Mouse (Mus musculus) left cerebral cortex, adult 8-10 months (tissue): ENCODE results near the gene Amacr. TPM values are rescaled to one million over a fixed set of nuclear protein-coding genes. Genes with fewer than 3 reads are reported as not detected.
"Not testable (repeated sequence)": the region's sequence is repeated elsewhere in the genome, so short reads cannot be mapped to it uniquely, and the experiment has no call there.

Source experiments
- DNase-seq, 2 experiments: peaks; one replicate each; pipeline ENCODE4 v3.0.0; 2022; ENCODE audit warnings: low spot score in 2 of 2
- total RNA-seq, 4 experiments: library from RNA; stranded (reverse); gene quantifications; 2 replicates each; pipeline ENCODE4 v1.2.4; 2022

Amacr gene
- total RNA-seq, 4 experiments from 2014 or later: 8.9 to 14.0 (median 11.3) TPM

DNA sequence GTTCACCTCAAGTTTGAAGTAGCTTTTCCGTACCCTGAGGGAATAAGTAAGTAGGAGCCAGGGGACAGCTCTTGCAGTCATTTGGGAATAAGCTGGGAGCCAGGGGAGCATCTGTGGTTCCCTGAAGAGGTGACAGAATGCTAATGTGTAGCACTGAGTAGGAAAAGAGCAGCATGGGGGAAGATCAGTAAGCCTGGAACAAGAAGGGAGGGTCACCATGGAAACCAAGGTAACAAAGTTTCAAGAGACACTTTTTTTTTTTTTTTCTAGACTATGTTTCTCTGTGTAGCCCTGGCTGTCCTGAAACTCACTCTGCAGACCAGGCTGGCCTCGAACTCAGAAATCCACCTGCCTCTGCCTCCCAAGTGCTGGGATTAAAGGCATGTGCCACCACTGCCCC, 4.9 kb downstream of the Amacr start:
- DNase-seq: not testable (repeated sequence)

DNA sequence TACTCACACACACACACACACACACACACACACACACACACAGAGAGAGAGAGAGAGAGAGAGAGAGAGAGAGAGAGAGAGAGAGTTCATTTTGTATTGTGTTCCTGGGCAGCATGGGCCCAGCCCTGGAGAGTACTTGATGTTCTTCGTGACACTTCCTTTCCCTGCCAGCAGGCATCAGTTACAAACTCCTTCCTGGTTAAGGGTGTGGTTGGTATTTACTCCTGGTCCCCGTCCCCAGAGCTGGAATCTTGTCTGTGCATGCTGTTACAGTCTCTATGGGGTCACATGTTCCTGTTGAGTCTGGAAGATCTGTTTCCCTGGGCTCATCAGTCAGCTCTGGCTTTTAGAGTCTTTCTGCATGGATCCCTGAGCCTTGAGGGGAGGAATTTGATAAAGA, 8.9 kb downstream of the Amacr start:
- no peak for DNase-seq

DNA sequence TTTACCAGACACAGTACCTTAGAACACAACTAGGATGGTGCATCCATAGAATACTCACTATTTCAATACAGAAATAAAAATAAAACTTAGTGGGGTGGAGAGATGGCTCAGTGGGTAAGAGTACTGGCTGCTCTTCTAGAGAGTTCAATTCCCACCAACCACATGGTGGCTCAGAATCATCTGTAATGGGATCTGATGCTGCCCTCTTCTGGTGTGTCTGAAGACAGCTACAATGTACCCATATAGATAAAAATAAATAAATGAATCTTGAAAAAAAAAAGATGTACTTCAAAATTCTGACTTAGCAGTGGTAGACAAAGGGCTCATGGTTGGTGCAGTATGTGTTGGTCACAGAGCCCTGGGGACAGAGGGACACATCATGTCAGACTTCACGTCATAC, 10.0 kb downstream of the Amacr start:
- DNase-seq: no peak

DNA sequence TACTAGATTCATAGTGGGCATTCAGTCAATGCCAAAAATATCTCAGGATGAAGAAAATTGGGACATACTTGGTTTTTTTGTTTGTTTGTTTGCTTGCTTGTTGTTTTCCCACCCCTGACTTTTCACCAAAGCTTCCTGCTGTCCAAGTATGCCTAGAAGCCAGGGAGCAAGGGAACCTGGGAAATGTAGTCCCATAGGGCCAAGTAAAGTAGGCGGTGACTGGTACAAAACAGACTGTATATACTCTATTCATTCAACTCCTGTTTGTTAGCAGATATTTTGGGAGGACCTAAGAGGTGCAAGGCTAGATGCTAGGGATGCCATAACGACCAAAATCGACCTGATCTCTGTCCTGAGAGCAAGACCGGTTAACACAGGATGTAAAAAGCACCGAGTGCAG, 18.3 kb downstream of the Amacr start:
- DNase-seq: no peak

DNA sequence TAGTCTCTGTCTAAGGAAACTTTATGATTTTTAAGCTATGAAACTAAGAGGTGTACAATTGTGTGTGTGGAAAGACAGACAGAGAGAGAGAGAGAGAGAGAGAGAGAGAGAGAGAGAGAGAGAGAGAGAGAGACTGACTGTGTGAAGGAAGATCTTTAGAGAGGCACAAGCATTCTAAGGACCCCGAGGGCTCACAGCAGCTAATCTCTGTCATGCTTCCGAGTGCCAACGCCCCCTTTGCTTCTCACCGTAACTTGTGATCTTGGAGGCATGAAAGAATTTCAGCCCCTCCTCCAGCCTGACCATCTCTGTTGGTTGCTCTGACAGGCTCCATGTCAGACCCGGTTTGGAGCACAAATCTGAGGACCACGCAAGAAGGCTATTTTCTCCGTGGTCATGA, 18.9 kb downstream of the Amacr start, which contains the start of gene Slc45a2:
TSS of gene Slc45a2 (plus strand) at position 301 of the 400 bp plus-strand sequence.
- no peak for DNase-seq

DNA sequence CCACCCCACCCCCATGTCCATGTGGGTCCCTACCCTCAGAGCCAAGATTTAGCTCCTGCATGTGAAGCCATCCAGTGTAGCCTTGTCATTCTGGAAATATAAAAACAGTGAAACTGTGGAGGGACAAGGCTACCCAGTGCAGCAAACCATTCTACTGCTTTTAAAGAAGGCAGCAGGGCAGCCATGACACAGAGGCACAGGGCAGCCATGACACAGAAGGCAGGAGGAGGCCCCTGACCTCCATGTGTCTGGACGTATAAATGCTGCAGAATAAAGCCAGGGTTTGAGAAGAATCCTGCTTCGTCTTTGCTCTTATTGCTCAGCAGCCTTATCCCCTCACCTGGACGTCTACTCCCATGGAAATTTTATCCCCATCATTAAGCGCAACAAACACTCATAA, 22.2 kb downstream of the Amacr start:
- DNase-seq: no peak

DNA sequence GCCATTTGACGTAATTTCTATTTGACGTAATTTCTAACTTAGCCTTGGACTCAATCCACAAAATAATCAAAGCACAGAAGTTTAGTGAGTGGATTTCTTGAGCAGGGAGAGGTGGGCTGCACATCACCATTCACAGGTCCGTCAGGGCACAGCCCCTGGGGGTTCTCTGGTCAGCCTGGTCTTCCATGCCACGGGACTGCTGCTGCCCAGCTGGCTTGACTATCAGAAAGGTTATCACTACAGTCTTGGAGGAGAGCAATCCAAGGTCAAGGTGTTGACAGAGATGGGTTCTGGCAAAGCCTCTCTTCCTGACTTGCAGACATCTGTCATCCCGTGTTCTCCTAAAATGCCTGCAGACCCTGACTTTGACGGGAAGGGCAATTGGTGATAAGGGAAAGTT, 23.1 kb downstream of the Amacr start:
- no peak for DNase-seq

DNA sequence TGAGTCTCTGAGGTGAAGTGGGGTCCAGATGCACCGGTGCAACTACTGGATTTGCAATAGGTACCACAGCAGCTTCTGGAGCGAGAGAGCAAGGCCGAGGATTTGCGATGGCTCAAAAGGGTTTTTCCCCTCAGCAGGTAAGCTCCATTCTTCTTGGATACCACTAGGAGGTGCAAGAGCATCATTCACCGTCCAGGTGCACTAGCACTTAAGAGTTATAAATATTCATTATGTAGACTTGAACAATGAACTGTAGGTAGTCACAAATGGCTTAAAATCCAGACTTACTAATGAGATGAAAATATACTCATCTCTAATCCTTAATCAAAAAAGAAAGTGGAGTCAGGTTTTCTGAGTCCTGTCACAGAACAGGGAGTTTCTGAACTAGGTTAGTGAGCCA, 27.2 kb downstream of the Amacr start:
- DNase-seq: no peak

DNA sequence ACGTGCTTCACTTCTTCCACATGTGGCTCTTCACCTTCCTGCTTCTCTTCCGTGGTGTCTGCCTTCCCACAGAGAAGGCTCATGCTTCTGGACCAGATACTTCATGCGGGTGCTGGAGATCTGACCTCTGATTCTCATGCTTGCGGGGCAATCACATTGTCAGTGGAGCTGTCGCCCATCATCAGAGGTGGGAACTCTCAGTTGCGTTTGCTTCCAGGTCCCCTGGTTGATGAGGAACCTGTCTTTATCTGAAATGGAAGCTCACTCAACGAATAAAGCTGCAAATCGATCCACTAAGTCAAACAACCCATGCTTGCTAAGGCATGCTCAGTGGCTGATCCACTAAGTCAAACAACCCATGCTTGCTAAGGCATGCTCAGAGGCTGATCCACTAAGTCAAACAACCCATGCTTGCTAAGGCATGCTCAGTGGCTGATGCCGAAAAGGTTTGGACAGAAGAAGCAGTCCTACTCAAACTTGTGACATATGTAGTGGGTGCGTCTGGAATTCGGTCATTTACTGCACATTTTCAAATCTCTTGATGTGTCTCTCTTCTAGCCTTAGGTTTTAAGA, 29.5 kb downstream of the Amacr start:
- DNase-seq: no peak

DNA sequence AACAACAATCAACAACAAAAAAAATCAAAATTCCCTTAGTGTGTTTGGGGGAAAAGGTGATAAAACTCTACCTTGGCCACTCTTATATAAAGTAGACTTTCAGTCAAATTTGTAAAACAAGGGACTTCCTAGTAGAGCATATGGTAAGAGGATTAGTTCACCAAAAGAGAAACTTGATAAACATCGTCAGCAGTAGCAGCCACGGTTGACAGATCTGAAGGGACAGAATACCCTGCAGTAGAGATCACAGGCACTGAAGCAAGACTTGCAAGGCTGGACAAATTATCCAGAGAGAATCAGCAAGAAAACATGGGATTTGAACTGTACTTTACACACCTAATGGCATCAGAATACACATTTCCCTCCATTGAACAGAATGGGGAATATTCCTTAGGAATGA, 33.4 kb downstream of the Amacr start:
- no peak for DNase-seq

DNA sequence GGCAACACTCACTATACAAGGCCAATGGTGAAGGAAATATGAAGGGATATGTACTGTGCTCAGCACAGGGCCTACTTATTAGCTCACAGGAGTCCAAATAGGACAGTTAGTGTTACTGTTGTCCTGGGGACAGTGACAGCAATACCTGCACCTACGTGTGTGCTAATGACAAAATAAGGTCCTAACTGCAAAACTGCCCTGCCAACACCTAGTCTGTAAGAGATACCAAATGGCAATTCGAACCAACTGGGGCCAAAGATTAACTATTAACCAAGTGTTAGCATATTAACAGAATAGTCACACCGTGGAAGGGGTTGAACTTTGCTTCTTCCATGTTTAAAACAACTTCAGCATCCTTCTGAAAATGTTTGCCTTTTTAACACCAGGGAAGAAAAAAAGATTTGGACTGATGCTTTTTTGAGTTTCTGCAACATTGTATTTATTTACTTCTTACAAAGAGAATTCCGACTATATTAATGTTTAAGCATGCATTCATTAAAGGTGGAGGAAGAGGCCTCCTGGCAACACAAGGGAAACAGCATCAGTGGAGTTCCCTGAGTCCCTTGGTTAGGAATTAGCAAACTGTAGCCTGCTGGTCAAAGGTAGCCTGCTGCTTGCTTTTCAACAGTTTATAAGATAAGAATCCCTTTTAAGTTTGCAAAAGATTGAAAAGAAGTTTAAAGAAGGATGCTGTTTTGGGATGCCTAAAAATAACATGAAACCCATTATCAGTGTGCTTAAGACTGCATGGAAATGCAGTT, 45.4 kb downstream of the Amacr start:
- no peak for DNase-seq

DNA sequence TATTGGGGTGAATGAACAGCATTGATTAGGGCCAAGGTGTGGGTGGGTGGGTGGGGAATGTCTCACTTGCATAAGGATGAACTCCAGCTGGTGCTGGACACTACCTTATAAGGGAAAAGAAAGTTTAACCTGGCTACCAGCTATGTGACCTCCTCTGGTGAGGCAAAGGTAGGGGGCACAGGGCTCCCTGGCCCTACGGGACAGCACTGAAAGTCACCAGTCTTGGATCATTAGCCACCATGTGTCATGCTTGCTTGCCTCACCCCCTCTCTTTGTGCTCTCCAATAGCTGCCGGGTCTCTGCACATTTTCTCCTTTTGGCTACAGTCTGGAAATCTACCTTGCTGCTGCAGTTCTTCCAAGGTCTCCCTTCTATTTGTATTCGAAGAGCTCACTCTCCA, 48.6 kb downstream of the Amacr start:
- DNase-seq: no peak

DNA sequence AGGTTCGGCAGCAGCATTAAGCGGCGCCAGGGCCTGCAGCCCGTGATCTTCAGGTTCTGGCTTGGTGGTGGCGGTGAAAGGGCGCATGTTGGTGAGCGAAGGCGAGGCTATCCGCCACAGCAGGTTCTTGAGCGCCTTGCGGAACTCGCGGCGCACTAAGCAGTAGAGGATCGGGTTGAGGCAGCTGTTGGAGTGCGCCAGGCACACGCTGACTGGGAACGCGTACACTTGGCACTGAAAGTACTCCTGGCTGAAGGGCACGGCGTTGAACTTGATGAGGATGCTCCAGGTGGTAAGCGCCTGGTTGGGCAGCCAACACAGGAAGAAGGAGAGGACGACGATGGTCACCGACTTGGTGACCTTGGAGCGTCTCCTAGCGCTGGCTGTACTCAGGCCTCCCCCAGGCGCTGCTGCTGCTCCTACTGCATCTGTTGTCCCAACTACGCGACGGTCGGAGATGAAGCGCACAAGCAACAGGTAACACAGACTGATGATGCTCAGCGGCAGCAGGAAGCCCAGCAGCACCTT, 54.5 kb downstream of the Amacr start:
- DNase-seq: no peak

DNA sequence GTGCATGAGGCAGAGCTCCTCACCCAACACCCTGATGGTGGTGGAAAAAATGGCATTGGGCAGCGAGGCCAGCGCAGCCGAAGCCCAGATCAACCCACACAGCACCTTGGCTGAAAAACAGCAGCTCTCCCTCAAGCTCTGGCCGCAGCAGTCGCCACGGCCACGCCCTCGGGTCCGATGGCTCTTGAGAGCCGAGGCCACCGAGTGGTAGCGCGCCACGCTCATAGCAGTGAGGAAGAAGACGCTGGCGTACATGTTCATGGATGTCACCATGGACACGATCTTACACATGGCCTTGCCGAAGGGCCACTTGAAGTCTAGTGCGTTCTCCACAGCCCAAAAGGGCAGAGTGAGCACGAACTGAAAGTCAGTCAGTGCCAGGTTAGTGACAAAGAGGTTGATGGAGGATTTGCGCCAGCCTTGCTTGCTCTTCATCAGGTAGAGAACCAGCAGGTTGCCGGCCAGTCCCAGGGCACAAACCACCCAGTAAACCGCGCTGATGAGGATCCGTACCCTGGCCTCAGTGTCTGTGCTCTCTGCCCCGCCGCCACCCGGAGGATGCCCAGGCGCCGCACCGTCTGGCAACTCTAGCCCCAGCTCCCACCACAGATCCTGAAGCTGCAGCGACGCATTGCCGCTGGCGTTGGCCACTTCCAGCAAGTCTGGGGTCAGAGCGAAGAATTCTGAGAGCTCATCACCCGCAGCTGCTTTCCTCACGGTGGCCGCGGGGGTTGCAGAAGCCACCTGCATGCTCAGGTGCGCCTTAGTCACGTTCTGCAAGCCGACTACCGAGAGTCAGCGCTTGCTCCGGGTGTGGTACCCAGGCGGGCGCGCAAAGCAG, 55.2 kb downstream of the Amacr start:
- DNase-seq: peak in 1 of 2 experiments; percentile 10

DNA sequence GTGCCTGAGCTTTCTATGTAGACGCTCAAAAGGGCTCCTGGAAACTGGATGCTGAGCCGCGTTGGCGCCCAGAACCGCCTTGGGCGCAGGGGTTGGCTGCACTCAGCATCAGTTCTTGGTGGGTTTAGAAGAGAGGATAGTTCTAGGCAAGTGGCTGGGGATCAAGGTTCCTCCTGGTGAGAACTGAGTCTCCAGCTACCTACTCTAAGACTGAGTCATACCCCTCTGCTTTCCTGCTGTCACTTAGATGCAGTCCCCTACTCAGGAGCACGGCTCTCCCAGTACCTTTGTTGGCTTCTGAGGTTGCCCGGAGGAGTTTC, 55.8 kb downstream of the Amacr start:
- peak in 1 of 2 experiments; percentile 14 for DNase-seq

DNA sequence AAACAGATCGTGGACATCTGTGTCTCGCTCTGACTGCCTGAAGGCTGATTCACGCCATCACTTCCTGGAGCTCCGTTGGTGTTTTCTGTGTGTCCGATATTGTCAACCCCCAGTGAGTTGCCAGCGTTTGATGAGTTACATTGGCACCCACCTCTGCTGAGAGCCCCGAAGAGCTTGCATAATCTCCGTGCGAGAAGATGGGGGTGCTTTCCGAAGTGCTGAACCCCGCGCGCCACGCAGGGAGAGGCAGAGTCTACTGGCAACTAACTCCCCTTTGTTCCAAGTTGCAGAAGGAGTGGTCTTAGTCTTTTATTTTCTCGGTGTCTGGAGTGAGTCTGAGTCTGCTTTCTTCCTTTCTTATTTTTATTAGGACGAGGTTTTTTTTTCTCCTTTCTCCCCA, 56.2 kb downstream of the Amacr start, which contains the start of gene Rxfp3:
TSS of gene Rxfp3 (minus strand) at position 281 of the 400 bp plus-strand sequence.
- DNase-seq: peak in 1 of 2 experiments; percentile 8

DNA sequence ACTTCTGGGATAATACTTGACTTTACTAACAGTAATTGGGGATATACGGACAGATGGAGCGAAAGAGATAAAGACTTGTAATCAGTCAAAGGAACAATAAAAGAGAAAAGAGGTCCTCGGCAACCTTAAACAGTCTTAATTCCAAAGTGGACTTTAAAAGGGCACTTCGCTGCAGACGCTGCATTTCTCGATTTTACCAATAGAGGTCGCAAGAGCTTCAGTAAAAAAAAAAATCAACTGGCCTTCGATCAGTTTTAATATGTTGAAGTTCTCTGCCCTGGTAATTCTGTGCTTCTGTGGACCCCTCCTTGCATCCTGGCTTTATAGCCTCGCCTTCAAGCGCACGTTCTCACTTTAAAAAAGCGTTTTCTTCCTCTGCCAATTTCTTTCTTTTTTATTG, 56.9 kb downstream of the Amacr start:
- DNase-seq: peak in 1 of 2 experiments; percentile 18

DNA sequence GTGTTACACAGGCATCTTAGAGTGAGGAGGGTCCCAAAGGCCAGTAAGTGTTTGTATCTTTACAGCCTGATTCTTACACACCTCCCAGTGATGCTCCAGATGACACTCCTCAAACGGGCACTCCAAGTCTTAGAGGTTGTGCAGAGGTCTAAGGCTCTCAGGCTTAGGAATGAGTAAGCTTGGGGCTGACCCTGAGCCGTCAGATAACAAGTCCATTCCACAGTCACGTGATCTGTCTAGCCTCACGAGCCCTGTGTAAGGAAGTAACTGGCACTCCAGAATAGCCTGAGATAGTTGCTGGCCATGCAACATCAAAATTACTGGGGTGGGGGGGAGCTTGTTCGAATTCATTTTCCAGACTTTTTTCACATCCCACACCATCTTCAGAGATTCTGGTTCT, 58.5 kb downstream of the Amacr start:
- no peak for DNase-seq

DNA sequence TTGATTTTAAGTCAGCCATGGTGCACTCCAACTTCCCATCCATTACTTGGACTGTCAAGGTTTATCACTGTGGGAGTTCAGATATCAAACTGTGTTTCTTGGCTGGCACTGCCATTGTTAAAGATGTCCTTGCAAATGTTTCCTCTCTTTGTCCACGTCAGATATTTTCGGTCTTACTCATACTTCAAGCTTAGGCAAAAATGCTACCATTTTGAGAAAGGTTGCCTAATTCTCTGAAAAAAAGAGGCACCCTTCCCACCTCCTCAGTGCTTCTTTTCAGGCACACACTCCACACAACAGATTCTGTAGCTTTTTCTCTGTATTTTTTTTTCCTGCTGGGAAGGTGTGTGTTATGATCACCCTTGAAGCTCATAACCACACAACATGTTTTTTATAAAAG, 59.7 kb downstream of the Amacr start:
- DNase-seq: no peak

DNA sequence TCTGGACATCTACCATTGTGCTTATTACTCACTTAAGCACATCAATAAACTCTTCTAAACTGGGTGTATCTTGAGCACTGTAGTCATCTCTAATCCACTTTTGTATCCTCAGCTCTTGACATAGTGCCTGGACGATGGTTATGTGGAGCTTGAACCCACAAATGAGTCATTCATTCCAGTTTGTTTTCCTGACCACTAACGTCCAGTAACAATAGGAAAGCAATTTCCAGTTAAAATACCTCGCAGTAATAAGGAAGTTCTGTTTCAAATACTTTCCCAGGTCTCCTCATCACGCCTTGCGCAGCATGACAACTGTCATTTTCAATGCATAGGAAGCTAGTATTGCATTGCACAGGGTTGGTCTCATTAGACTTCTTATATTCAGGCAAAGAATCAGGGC, 61.3 kb downstream of the Amacr start:
- no peak for DNase-seq
